Mouse (Mus musculus): ENCODE measurements around the gene Rbm12.
"Not testable (repeated sequence)": the region's sequence is repeated elsewhere in the genome, so short reads cannot be mapped to it uniquely, and the experiment has no call there.

Rbm12 gene

DNA sequence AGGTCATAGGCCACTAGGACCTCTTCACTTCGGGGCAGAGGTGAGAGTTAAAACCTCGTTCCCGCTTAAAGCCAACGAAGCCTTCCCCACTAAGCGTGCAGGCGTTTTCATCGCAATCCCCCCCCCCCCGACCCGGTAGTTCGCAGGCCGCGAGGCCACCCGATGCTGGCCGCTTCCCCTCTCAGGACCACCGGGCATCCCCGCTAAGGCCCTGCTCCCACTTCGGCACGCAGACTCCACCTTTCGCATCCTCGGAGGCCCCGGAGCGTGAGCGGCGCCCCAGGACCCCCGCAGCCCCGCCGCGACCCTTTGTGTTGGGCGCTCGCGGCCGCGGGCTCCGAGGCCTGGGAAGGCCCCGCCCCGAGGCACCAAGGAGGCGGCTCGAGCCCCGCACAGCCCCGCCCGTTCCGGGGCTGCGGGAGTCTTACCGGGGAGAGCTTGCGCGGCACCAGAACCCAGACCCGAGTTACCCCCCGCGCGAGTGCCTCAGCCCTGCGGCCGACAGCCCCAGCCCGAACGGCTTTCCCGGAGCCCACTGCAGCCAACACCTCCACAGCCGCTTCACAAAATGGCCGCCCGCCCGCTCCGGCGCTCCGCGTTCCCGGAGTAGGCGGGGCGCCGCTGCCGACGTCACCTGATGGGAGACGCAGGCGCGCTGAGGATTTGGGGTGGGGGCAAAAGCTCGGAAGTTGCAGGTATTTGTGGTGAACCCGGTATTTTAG, at the start of gene Rbm12, which contains the start of gene Cpne1:
Gene Rbm12 (minus strand): TSS at position 621 of the 722 bp plus-strand sequence.
Gene Cpne1 (minus strand): TSS at position 608 of the 722 bp plus-strand sequence.
- DNase-seq = peak; percentile 98

DNA sequence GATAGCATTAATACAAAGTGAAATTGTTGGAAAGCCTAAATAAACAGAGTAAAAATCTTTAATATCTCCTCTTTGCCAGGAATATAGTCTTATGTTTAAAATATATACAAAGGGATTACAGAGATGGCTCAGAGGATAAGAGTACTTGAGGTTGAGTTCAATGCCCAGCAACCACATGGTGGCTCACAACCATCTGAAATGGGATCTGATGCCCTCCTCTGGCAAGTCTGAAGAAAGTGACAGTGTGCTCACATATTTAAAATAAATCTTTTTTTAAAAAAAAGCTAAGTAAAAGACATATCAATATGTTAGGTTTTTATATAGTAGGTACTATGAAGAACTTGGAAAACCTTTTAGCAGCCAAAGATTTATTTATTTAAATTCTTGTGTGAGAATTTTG, 39.8 kb upstream of the Rbm12 start:
- DNase-seq = no peak

DNA sequence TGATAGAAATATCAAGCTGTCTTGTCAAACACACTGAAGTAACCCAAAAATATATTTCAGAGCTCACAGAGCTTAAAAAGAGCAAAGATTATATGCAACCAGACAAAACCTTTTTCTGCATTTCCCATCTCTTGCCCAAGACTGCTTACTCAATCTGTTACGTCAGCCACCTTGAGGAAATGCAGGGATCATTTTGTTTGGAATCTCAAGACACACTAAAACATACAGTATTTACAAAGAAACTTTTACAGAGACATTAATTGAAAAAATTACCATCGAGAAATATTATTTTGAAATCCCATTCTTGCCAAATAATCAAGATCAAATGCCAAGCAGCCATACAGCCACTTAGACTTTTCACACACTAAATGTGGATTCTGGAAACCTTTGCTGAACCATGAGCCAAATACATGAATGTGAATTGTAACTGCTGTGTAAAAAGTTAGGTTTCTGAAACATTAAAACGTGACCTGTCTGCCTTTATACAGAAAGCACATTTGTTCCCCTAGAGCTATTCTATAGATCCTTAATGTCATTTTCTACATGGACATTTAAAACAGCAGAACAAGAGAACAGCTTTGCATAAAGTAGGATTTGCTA, 35.6 kb upstream of the Rbm12 start:
- DNase-seq = no peak

DNA sequence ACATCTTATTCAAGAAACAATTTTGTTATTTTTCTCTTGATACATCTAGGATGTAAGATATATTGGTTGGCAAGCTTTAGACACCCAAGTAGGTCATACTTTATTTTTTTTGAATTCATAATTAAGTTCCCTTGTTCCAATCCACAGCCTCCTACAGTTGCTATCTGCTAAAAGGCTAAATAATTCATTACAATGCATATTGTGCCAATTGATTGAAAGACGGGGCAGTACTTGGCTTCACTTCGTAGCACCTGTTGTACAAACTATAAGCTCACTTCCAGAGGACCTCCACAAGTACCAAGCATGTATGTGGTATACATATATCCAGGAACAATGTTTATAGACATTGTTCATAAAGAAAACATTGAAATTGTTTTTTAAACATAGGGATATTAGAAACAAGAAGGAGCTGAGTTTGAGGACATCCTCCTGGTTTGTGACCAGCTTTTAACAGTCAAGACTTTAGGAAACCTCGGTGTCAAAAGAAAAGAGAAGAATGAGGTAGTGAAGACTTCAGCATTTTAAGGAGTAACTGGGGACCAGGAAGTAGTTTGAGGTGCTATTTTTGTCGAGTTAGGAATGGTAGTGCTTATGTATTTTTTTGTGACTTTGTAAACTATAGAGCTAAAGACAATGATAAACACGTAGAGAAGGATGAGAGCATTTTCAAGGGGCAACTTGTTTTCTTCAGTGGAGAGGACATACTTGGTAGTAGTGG, 34.7 kb upstream of the Rbm12 start:
- DNase-seq = peak in 1 of 2 experiments; percentile 22

DNA sequence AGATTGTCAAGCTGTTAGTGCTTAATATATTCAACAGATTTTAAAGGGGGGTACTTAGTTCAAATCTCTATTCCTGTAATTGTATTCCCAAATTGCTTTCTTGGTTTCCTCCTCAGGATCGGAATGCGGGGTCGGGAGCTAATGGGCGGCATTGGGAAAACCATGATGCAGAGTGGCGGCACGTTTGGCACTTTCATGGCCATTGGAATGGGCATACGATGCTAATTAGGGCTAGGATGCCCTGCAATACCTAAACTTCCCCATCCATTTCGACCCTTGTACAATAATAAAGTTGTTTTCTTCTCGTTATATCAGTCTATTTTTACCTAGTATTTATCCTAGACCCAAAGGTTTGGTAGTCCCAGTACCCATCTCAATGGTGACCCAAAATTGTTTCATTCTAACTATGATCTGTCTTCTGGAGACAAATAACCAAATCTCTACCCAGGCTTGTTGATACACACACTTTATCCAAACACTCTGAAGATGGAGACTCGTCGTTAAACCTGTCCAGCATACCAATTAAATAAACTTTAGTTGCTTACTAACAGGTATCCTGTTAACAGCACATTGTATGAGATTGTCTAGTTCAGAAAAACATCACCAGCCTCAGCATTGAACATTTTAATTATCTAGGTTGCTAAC, 33.8 kb upstream of the Rbm12 start:
- peak; percentile 9 to 18 for DNase-seq

DNA sequence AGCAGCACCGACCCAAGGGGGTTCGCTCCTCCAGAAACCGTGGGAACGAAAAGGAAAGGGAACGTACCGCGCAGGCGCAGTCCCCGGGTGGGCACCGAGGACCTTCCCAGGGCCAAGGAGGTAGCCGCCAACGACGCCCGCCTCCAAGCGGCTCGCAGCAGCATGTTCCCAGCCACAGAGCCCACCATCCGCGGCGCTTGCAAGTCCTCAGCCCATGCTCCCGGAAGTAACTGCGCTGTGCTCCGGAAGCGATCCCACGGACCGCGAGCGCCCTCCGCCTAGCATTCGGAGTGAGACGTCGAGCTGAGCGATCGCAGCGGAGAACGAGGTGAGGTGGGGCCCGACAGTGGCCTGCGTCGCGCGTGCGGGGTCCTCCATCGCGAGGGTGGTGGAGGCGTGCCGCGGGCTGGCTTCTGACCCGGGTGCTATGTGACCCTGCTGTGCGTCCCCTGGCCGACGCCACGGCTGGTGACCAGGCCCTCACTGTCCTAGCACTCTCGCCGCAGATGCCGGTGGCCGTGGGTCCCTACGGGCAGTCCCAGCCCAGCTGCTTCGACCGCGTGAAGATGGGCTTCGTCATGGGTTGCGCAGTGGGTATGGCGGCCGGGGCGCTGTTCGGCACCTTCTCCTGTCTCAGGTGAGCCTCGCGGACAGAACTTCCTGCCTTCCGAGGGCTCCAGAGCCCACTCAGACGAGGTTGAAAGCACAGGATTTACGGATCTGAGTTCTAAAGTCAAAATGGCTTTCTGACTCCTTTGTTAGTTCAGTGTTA, 32.4 kb upstream of the Rbm12 start, which contains the start of the genes Romo1 and Nfs1:
Gene Romo1 (plus strand): TSS at position 87 of the 772 bp plus-strand sequence.
Gene Nfs1 (minus strand): TSS at position 234 of the 772 bp plus-strand sequence.
- peak; percentile 98 for DNase-seq

DNA sequence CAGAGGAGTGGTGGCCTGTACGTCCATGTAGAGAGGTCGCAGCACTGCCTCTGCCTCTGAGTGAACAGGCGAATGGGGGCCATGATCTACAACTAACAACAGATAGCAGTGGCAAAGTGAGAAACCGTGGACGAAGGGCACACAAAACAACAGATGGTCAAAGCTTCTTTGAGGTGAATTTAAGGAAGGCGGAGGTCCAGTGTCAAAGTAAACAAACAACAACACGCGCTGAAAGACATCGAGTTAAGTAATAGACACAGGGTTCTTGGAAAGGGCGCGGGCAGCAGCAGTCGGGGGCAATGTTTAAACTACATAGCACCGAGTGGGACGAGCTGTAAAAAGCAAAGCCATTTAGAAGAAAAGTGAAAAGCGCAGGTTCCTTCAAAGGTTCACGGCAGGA, 31.6 kb upstream of the Rbm12 start:
- DNase-seq = peak in 1 of 2 experiments; percentile 8

DNA sequence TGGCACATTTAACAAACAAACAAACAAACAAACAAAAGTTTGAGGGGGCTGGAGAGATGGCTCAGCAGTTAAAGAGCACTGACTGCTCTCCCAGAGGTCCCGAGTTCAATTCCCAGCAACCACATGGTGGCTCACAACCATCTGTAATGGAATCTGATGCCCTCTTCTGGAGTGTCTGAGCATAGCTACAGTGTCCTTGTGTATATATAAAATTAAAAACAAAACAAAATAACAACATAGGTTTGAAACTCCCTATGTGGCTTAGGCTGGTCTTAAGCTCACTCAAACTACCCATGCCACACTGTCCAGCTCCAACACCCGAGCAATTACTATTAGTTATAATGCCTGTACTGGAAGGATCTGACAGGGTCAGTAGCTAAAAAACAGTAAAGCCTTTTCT, 31.0 kb upstream of the Rbm12 start:
- no peak for DNase-seq

DNA sequence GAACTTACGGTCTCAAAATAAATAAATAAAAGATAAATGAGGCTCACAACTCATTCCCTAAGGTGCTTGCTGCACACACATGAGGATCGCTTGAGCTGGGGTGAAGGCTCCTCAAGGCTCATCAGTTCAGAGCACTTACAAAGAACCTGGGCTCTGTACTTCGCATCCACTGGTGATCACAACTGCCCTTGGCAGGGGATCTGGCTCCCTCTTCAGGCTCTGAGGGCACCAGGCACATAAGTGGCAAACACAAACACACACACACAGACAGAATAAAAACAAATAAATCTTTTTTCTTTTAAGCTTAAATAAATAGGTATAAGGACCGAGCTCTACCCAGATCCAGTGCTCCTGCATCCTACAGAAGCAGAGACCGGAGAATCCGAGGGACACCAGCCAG, 23.9 kb upstream of the Rbm12 start:
- DNase-seq = no peak

DNA sequence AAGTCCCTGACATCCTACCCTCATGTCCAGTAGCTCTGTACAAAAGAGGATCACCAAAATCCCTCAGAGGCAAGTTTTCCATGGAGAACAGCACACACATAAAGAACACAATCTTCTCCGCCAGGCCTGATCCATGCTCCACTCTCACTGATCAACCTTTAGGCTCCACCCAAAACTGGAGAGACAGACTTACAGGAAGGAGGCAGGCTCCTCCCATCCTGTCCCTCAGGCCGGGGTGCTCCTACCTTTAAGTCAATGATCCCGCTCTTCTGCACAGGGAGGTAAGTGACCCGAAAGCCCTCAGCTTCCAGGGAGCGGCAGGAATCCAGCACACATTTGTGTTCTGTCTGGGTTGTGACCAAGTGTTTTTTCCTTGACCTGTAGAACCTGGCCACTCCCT, 22.4 kb upstream of the Rbm12 start:
- no peak for DNase-seq

DNA sequence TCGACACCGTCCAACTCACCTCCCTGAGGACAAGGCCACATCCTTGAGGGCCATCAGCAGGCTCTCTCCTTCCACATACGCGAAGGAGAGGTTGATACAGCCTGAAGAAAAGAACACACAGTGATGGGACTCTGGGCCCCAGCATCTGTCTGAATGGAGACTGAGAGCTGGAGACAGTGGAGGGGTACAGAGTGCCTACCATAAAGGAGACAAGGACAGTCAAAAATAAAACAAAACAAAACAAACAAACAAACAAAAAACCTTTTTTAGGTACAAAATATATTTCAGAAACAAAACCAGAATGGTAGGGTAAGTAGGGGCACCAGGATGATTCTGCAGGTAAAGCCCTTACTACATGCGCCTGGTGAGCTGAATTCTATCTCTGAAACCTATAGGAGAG, 15.2 kb upstream of the Rbm12 start, which contains the start of gene Gm28036:
Gene Gm28036 (minus strand): TSS at position 101 of the 400 bp plus-strand sequence.
- no peak for DNase-seq

DNA sequence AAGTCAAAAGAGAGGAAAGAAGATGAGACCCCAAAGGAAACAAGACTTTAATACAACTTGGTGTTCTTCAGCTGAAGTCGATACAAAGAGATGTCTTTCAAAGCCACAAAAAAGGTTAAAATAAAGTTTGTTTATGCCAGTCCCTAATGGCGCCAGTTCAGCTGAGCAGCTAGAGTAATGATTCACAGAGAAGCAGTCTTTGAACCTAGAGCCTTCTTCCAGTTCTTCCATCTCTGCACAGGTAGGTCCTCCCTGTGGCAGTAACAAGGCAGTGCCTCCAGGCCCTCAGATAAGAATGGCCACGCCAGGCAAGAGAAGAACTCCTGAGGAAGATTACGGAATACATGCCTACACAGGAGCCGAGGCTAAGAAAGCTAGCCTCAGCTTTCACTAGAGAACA, 12.0 kb upstream of the Rbm12 start:
- DNase-seq = no peak

DNA sequence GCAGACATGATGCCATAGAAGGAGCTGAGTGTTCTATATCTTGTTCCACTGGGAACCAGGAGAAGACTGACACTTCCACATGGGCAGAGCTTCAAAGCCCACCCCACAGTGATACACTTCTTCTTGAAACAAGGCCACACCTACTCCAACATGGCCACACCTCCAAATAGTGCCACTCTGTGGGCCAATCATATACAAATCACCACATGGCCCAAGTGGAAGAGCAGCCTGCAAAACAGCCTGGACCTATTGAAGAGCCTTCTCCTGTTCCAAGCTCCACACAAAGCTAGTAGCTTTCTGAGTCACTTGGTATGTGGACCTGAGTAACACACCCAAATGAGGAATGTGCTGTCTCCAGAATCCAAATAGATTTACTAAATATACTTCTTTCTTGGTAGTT, 7.8 kb upstream of the Rbm12 start:
- DNase-seq = no peak

DNA sequence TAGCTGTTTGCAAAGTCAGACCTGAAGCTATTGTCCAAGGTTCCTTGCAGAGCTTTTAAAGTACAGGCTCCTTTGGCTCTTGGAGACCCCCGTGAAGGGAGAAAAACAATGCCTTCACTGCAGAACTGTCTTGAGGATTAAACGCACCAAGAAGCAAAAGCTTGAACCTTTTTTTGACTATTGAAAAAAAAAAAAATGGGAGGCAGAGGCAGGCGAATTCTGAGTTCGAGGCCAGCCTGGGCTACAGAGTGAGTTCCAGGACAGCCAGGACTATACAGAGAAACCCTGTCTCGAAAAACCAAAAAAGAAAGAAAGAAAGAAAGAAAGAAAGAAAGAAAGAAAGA, 274 bp upstream of the Rbm12 start:
- DNase-seq = not testable (repeated sequence)

DNA sequence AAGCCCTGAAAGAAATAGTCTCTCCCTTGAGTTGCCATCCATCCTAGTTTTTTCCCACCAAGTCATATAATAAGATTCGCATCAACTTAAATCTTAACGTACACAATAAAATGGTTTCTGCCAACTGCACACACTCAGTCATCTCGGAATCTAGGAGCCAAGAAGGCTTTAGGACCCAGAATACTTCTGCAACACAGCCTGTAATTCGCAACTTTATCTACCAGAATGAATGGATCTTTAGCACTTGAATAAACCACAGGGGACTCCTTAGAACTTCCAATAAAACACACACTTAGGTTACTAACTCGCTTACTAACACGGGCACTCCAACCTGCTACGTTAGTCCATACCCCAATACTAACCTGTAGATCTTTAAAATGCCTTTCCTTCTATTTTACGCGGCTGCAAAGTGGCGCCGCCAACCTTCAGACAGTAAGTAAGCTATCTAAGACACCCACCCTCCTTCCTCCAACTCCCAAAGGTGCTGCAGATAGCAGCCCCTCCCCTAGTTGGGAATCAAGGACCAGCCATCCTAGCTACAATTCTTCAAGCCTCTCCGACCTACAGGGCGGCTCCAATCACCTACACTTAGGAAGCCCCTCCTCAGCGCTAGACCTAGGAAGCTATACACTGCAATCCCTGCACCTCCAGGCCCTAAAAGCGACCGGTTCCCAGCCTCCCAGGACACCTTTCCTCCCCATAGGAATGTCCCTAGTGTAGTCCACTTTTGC, 986 bp downstream of the Rbm12 start:
- peak; percentile 20 to 53 for DNase-seq

DNA sequence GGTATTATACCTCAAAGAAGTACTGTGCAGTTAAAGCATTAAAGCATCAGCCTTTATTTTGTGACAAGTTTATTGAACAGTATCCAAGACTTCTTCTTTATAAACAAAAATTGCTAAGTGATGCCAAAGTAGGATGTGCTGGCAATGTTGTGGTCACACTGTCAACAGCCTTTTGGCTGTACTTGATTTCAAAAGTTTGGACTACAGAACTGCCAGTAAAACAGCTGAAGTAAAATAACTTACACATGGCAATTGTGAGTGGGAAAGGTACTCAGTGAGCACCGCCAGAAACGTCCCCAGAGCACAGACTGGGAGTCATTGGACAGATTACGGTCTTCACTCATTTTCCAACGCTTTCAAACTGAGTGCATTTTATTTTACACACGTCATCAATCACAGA, 19.9 kb downstream of the Rbm12 start:
- no peak for DNase-seq

DNA sequence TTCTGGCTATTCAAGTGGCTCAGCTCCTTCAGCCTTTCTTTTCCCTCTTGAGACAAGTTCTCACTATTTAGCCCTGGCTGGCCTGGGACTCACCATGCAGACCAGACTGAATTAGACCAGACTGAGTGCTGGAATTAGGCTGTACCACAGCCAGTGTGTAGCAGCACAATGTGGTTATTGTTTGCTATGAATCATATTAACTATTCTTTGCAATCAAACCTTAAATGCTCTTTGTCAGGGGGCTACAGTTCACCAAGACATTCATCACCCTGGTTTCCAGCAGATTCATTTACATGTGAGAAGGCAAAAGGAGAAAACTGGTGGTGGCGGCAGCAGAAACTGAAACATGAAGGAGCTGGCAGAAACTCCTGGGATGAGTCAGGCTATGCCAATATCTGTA, 22.0 kb downstream of the Rbm12 start:
- DNase-seq = no peak

DNA sequence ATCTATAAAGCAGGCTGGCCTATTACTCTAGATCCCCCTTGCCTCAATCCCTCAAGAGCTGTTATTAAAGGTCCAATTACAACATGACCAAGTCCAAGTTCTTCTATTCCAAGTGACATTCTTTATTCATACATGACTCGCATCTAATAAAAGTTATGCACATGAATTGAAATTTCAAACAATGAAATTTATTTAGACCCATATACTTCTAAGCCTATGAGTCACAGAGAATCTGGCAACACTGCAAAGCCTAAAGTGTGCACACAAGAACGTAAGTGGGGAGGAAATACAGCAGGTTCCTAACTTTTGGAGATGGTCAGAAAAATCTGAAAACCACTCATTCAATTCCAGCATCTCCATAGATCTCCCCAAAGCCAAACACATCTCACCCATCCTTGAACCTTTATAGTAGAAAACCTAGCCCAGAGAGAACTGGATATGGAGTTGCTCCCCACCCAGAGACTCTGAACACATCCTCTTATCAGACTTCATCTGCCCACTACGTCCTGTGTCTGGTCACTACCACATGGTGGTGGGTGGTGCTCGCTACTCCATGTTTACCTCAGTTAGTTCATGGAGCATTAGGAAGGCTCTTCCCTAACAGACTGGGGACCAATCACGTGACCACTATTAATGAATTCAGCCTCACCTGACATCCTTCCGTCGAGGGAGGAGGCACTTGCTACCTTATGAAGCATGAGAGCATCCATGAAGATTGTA, 24.2 kb downstream of the Rbm12 start:
- DNase-seq = no peak

DNA sequence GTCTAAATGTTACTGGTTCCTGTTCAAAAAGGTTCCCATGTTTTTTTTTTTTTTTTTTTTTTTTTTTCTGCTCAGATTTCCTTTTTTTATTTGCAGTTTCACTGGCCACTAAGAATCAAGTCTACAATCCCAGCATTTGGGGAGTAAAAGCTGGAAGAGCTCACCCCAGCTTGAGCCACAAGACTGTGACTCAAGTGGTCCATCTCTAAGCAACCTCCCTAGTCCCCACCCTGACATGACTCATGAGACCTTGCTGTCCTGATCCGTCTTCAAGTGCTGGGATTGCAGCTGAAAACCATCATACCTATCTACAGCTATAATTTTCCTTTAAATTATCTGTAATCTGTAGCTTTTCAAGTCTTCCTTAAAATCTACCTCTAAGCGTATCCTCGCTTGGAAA, 27.2 kb downstream of the Rbm12 start:
- no peak for DNase-seq

DNA sequence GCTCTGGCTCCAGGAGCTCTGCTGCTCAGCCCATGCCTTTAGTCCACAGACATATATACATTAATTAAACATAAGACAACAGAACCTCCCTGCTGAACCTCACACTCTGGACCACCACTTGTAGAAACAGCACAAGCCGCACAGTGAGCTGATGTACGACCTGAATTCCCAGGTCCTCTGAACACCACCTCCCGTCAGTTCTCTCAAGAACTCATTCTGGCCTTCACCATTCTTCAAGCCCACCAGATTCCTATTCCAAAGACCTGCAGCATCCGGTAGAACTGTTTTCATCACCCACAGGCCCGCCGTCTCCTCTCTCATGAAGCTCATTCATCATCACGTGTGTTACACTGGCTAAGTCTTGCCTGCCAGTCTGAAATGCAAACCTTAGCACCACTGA, 31.4 kb downstream of the Rbm12 start:
- DNase-seq = no peak

DNA sequence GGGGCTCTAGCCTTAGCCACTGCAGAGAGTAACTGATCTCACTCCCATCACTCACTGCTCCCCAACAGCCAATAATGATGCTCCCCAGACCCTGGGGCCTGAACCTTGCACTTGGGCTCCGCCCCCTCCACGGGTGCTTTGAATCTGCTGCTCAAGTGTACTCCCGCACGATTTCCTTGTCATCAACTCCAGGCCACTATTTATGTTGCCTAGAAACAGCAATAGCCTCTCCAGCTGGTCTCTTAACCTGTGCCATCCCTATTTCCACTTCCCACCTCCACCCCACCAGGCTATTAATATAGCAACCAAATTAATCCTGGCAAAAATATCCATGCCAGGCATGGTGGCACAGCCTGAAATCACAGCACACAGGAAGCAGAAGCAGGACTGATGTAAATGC, 32.1 kb downstream of the Rbm12 start:
- peak; percentile 46 to 47 for DNase-seq

All from cerebellum, postnatal 10 days (tissue).